Mouse (Mus musculus) liver, adult 2 months (tissue): ENCODE results near the gene Slc43a2. TPM values are rescaled to one million over a fixed set of nuclear protein-coding genes. Genes with fewer than 3 reads are reported as not detected.

ENCODE experiments used
- DNase-seq: peaks from one replicate; pipeline ENCODE4 v3.0.0-alpha.2; 2011; ENCODE audit warnings: low read depth, low spot score; ENCODE audit errors: extremely low read depth
- H3K27ac ChIP-seq: fragments of 200-500 bp; replicated peaks from 2 replicates; pipeline ENCODE4 v1.5.1; 2012; ENCODE audit warnings: low read depth, mild to moderate bottlenecking, control low read depth, inconsistent platforms, low read length; ENCODE audit not compliant: insufficient read depth
- H3K27me3 ChIP-seq: fragments of 200-500 bp; 2 replicates; pipeline ENCODE4 v1.6.1; 2012; ENCODE audit warnings: mild to moderate bottlenecking, moderate library complexity, low read length, inconsistent platforms; ENCODE audit not compliant: control insufficient read depth, insufficient read depth
- H3K36me3 ChIP-seq: fragments of 200-500 bp; 2 replicates; pipeline ENCODE4 v1.6.1; 2012; ENCODE audit warnings: low read length, inconsistent platforms; ENCODE audit not compliant: control insufficient read depth, insufficient read depth
- H3K4me1 ChIP-seq: fragments of 200-500 bp; 2 replicates; pipeline ENCODE4 v1.6.1; 2011; ENCODE audit warnings: low read length; ENCODE audit not compliant: control insufficient read depth, insufficient read depth
- H3K4me3 ChIP-seq: fragments of 200-500 bp; 2 replicates; pipeline ENCODE4 v1.5.1; 2011; ENCODE audit warnings: low read depth, mild to moderate bottlenecking, control low read depth, low read length, moderate library complexity; ENCODE audit not compliant: insufficient read depth
- H3K79me2 ChIP-seq: fragments of 200-500 bp; 2 replicates; pipeline ENCODE4 v1.6.1; 2012; ENCODE audit warnings: inconsistent platforms, mild to moderate bottlenecking, low read length, moderate library complexity; ENCODE audit not compliant: control insufficient read depth, insufficient read depth
- H3K9ac ChIP-seq: fragments of 200-500 bp; 2 replicates; pipeline ENCODE4 v1.6.1; 2012; ENCODE audit warnings: low read depth, mild to moderate bottlenecking, control low read depth, inconsistent platforms, low read length
- CTCF ChIP-seq: fragments of 200-500 bp; IDR thresholded peaks from 2 replicates; pipeline ENCODE4 v1.5.1; 2011; ENCODE audit warnings: low read depth, low read length, control low read depth
- POLR2A ChIP-seq: fragments of 200-500 bp; IDR thresholded peaks from 2 replicates; pipeline ENCODE4 v1.6.1; 2011; ENCODE audit warnings: low read length, control low read depth; ENCODE audit not compliant: insufficient read depth; ENCODE audit errors: extremely low read depth
- WGBS: fragments of 180-500 bp; shearing (Covaris S2); methylation state at CpG from one replicate; pipeline ENCODE4 v1.1.7; 2018; 5-methylcytosine and 5-hydroxymethylcytosine counted together
- polyA plus RNA-seq: library from polyadenylated mRNA; depleted of rRNA; stranded (reverse); fragments of >200 nt; gene quantifications from 2 replicates; pipeline ENCODE4 v1.2.3, GENCODE M21; 2012
- total RNA-seq: library from RNA; depleted of rRNA; stranded (reverse); fragments of >200 nt; gene quantifications from 2 replicates; pipeline ENCODE4 v1.2.3, GENCODE M21; 2014

Slc43a2 gene
- total and polyA plus RNA-seq, 2 experiments = 4.1 to 8.0 TPM

DNA sequence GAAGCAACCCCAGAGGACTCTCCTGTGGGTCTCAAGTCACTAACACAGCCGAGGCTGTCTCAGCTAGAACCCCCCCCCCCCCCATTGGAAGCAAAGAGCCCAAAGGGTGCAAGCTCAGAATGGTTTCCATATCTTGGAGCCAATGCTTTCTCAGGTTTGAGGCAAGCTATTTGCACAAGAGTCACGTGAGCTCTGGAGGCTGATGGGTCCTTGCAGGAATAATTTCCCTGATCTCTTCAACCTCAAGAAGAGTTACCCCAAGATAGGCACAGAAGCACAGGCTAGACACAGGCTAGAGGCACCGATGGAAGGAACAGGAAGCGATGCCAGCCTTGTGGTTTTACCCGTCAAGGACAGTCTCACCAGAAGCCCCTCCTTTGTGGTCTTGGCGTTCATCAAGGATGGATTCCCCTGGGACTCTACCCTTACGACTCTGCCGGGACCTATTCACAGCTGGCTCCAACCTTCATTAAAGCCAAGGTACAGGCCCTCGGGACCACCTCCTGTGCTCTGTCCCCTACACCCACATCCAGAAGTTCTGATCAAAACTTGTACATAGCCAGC lies 44.1 kb downstream of the Slc43a2 start:
- 83% methylated on average over 9 of the region's 9 CpGs for WGBS
- Histone ChIP-seq H3K36me3 (no peaks in the 10 kb centered on the region), H3K9ac (no peak overlapping the region), H3K79me2 (no peaks in the 10 kb centered on the region), H3K4me3 (no peak overlapping the region), H3K27me3 (no peaks in the 10 kb centered on the region), H3K4me1 (peaks cover 6% of the 10 kb centered on the region; the same call in 1 of the 2 replicates), H3K27ac (no peak overlapping the region)
- no peak for DNase-seq
- no peak for TF ChIP-seq POLR2A
- no peak for TF ChIP-seq CTCF

GRCm38 (mm10) chr11:75578609-75579008 lies 47.1 kb downstream of the Slc43a2 start:
- Histone ChIP-seq H3K27ac (no peak overlapping the region), H3K79me2 (no peaks in the 10 kb centered on the region), H3K36me3 (no peaks in the 10 kb centered on the region), H3K9ac (no peak overlapping the region), H3K4me3 (no peak overlapping the region), H3K4me1 (no peaks in the 10 kb centered on the region), H3K27me3 (no peaks in the 10 kb centered on the region)
- WGBS = 92% methylated on average over 5 of the region's 5 CpGs
- no peak for TF ChIP-seq POLR2A
- TF ChIP-seq CTCF = no peak
- DNase-seq = no peak

GRCm38 (mm10) chr11:75581495-75582149 lies 50.1 kb downstream of the Slc43a2 start:
- Histone ChIP-seq H3K36me3 (no peaks in the 10 kb centered on the region), H3K79me2 (no peaks in the 10 kb centered on the region), H3K9ac (no peak overlapping the region), H3K4me1 (peaks cover 2% of the 10 kb centered on the region; the same call in 1 of the 2 replicates), H3K27ac (no peak overlapping the region), H3K4me3 (no peak overlapping the region), H3K27me3 (no peaks in the 10 kb centered on the region)
- TF ChIP-seq POLR2A = no peak
- TF ChIP-seq CTCF = no peak
- WGBS = 94% methylated on average over 7 of the region's 7 CpGs
- DNase-seq = no peak

- 91% methylated on average over 2 of the region's 2 CpGs for WGBS
- TF ChIP-seq CTCF (no peak), POLR2A (no peak)
Measured at GRCm38 (mm10) chr11:75583521-75583920, 52.0 kb downstream of the Slc43a2 start.

GRCm38 (mm10) chr11:75585061-75585460 lies 53.6 kb downstream of the Slc43a2 start:
- no peak overlapping the region for H3K9ac ChIP-seq
- H3K27me3 ChIP-seq = no peaks in the 10 kb centered on the region
- H3K4me1 ChIP-seq = peaks cover 16% of the 10 kb centered on the region
- TF ChIP-seq CTCF (no peak), POLR2A (no peak)
- peaks cover 21% of the 10 kb centered on the region; the same call in 1 of the 2 replicates for H3K79me2 ChIP-seq
- WGBS = 68% methylated on average over 4 of the region's 4 CpGs
- no peaks in the 10 kb centered on the region for H3K36me3 ChIP-seq
- DNase-seq = no peak
- no peak overlapping the region for H3K27ac ChIP-seq
- H3K4me3 ChIP-seq = no peak overlapping the region

More at GRCm38 (mm10) chr11:75583521-75583920, 52.0 kb downstream of the Slc43a2 start:
- DNase-seq = no peak
- H3K36me3 ChIP-seq = no peaks in the 10 kb centered on the region
- H3K27ac ChIP-seq = no peak overlapping the region
- H3K27me3 ChIP-seq = no peaks in the 10 kb centered on the region
- no peak overlapping the region for H3K9ac ChIP-seq
- peaks cover 5% of the 10 kb centered on the region; the same call in 1 of the 2 replicates for H3K79me2 ChIP-seq
- H3K4me1 ChIP-seq = peaks cover 3% of the 10 kb centered on the region; the same call in 1 of the 2 replicates
- H3K4me3 ChIP-seq = no peak overlapping the region

DNA sequence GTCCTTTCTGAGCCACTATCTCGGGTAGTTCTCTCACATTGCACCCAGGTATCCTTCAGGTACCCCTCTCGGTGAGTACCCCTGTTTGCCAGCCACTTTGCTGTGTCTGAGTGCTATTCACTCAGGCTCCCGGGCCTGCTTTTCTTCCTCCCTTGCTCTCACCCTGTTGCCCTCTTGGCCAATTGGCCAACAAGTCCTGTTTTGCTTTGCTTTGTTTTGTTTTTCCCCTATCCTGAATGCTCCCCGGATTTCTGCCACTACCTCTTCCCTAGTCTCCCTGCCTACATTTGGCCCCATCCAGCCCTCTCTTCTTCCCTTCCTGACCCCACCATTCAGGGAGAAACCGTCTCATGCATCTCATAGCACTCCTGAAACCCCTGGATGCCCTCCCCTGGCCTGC lies 54.5 kb downstream of the Slc43a2 start:
- peaks cover 18% of the 10 kb centered on the region for H3K4me1 ChIP-seq
- TF ChIP-seq CTCF = no peak
- TF ChIP-seq POLR2A = no peak
- H3K9ac ChIP-seq = no peak overlapping the region
- H3K36me3 ChIP-seq = no peaks in the 10 kb centered on the region
- no peak for DNase-seq
- H3K27me3 ChIP-seq = no peaks in the 10 kb centered on the region
- 88% methylated on average over 5 of the region's 5 CpGs for WGBS
- H3K27ac ChIP-seq = no peak overlapping the region
- no peak overlapping the region for H3K4me3 ChIP-seq
- H3K79me2 ChIP-seq = peaks cover 23% of the 10 kb centered on the region; the same call in 1 of the 2 replicates
